Mouse (Mus musculus) urinary bladder, postnatal 36 days (tissue): ENCODE results near the gene Dcst2.

Experiments used
- DNase-seq, 2 experiments: peaks; one replicate each; pipeline ENCODE4 v3.0.0; 2022; ENCODE audit warnings: low spot score in 2 of 2, mixed read lengths in 1 of 2

The Dcst2 gene

GRCm38 (mm10) chr3:89361675-89362074 lies at the start of gene Dcst2:
Gene Dcst2, plus strand, starts transcription at chr3:89361975.
- no peak for DNase-seq

- no peak for DNase-seq
These were observed 47.4 kb upstream of the Dcst2 start for GRCm38 (mm10) chr3:89314340-89314739.

GRCm38 (mm10) chr3:89314791-89315190 lies 47.0 kb upstream of the Dcst2 start:
- no peak for DNase-seq

- DNase-seq, result peak; percentile 54 to 71
These were observed 46.4 kb upstream of the Dcst2 start for GRCm38 (mm10) chr3:89315195-89315929.

GRCm38 (mm10) chr3:89315930-89316831 lies 45.6 kb upstream of the Dcst2 start:
- DNase-seq, result no peak

- DNase-seq, result peak; percentile 76 to 84
These were observed 44.9 kb upstream of the Dcst2 start for GRCm38 (mm10) chr3:89316833-89317232.

- DNase-seq, result no peak
These were observed 44.5 kb upstream of the Dcst2 start for GRCm38 (mm10) chr3:89317246-89317645.

- no peak for DNase-seq
These were observed 43.5 kb upstream of the Dcst2 start for GRCm38 (mm10) chr3:89318316-89318715.

- no peak for DNase-seq
These were observed 42.7 kb upstream of the Dcst2 start for GRCm38 (mm10) chr3:89318971-89319590.

GRCm38 (mm10) chr3:89319591-89320350 lies 42.0 kb upstream of the Dcst2 start:
- no peak for DNase-seq

- no peak for DNase-seq
These were observed 41.1 kb upstream of the Dcst2 start for GRCm38 (mm10) chr3:89320581-89321182.

GRCm38 (mm10) chr3:89321183-89322130 lies 40.3 kb upstream of the Dcst2 start:
- DNase-seq, result no peak

GRCm38 (mm10) chr3:89322131-89322500 lies 39.7 kb upstream of the Dcst2 start:
- DNase-seq, result no peak

- peak; percentile 58 to 71 for DNase-seq
These were observed 39.1 kb upstream of the Dcst2 start, which contains the start of gene Efna3 for GRCm38 (mm10) chr3:89322514-89323165. Gene Efna3, minus strand, starts transcription at chr3:89322965.

GRCm38 (mm10) chr3:89325882-89326281 lies 35.9 kb upstream of the Dcst2 start:
- no peak for DNase-seq

- no peak for DNase-seq
These were observed 34.4 kb upstream of the Dcst2 start for GRCm38 (mm10) chr3:89327371-89327870.

- no peak for DNase-seq
These were observed 33.2 kb upstream of the Dcst2 start for GRCm38 (mm10) chr3:89328623-89329022.

GRCm38 (mm10) chr3:89330346-89330745 lies 31.4 kb upstream of the Dcst2 start:
- no peak for DNase-seq

GRCm38 (mm10) chr3:89330948-89331347 lies 30.8 kb upstream of the Dcst2 start:
- no peak for DNase-seq
